Mouse (Mus musculus) ES-Bruce4 (cell line): ENCODE data around the gene Ptprm.

Experiments
- CTCF ChIP-seq: IDR thresholded peaks from one replicate; pipeline ENCODE4 v1.8.1; 2011; ENCODE audit warnings: low read depth, low read length
- POLR2A ChIP-seq: IDR thresholded peaks from one replicate; pipeline ENCODE4 v1.8.1; 2011; ENCODE audit warnings: low read length; ENCODE audit not compliant: insufficient read depth

DNA sequence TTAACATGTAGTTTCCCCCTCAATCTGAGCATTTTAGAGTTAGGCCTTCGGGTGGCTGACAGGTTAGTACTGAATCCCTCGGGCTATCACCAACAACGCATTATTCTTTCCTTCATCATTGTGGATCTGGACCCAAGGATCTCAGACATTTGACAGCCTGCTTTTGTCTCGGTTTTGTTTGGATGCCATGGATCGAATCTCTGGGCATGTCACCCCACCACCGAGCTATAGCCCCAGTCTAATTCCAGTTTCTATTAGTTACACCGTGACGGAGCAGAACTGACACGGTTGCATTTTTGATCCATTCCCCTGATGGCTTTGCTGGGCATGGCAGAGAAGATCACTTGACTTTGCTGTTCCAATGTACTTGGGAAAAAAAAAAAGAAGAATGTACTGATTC, 346.1 kb downstream of the Ptprm start:
- TF ChIP-seq CTCF: no peak
- no peak for TF ChIP-seq POLR2A
